Mouse (Mus musculus) skeletal muscle tissue, adult 2 months (tissue): ENCODE results near the gene Aloxe3.

Source experiments
- DNase-seq: peaks from one replicate; pipeline ENCODE4 v3.0.0-alpha.2; 2012; ENCODE audit warnings: low read depth, low spot score

Gene Aloxe3

DNA sequence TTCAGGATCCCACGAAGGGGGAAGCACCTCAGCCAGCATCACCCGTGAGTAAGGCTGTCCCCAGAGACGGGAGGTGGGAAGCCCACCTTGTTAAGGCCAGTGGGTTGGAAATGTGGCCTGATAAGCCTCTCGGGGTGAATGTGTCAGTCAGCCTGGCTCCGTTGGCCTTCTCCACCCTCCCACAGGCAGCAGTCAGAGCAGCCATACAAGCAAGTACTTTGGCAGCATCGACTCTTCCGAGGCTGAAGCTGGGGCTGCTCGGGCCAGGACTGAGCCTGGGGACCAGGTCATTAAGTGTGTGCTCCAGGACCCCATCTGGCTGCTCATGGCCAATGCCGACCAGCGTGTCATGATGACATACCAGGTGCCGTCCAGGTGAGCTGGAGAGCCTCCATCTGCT, 18.0 kb upstream of the Aloxe3 start:
- DNase-seq, result no peak

DNA sequence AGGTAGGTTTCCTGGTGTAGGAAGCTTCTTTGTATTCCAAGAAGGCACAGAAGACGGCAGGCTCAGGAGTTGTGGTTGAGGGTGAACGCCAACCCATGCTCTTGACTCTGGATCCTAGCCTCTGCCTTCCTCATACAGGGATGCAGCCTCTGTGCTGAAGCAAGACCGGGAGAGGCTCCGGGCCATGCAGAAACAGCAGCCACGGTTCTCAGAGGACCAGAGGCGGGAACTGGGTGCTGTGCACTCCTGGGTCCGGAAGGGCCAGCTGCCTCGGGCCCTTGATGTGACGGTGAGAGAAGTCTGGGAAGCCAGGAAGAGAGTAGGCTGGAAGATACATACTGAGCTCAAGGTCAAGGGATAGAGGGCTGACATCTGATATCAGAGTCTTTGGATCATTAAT, 17.5 kb upstream of the Aloxe3 start:
- DNase-seq, result no peak

DNA sequence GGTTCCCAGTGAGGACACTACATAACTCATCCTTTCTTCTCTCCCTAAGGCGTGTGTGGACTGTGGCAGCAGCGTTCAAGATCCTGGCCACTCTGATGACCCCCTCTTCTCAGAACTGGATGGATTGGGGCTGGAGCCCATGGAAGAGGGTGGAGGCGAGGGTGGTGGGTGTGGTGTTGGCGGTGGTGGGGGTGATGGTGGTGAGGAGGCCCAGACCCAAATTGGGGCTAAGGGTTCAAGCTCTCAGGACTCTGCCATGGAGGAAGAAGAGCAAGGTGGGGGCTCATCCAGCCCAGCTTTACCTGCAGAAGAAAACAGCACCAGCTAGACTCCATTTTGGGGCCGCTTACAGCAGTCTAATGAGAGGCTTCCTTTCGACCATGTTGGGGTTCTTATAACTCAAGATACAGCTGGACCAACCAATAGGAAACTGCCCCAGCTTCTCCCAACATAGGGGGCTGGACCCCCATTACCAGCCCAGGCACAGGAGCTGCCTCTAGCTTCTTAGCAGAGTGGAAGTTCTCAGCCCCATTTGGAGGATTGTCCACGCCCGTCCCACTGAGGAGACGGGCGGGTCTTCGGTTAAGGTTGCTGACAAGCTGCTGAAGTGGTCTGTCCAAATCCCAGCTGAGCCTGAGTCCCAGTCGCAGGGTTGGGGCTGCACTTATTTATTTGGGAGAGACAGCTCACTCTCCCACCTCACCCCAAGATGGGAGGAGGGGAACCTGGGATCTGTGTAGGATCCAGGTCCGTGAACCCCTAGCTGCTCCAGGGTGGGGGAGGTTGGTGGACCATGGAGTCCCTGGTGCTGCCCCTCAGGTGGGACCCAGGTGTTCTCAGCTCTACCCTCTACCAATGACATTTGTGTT, 16.4 kb upstream of the Aloxe3 start:
- DNase-seq, result no peak

DNA sequence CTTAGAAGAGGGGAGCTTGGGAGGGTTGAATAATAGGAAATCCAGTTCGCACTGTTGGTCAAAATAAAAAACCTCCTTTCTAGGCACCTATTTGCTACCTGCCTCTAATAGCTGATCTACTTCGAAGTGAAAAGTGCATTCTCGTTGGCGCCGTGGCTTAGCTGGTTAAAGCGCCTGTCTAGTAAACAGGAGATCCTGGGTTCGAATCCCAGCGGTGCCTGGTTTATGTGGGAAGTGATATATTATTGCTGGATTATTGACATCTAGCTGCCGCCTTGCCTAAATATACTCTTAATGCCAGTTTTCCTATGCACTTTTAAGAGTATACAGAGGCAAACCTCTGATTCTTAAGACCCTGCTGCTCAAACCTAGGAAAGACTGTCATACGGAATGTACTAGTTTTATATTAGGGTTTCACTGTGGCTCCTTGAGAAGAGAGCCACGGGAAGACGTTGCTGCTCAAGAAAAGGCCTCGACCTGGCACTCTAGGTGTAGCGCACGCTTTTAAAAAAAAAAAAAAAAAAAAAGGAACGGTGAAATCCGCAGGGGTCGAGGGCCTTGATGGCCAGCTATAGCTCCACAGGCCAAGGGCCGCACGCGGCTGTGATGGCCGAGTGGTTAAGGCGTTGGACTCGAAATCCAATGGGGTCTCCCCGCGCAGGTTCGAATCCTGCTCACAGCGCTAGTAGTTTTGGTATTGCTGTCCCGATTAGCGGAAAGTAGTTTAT, 15.2 kb upstream of the Aloxe3 start:
- DNase-seq, result peak; percentile 88

DNA sequence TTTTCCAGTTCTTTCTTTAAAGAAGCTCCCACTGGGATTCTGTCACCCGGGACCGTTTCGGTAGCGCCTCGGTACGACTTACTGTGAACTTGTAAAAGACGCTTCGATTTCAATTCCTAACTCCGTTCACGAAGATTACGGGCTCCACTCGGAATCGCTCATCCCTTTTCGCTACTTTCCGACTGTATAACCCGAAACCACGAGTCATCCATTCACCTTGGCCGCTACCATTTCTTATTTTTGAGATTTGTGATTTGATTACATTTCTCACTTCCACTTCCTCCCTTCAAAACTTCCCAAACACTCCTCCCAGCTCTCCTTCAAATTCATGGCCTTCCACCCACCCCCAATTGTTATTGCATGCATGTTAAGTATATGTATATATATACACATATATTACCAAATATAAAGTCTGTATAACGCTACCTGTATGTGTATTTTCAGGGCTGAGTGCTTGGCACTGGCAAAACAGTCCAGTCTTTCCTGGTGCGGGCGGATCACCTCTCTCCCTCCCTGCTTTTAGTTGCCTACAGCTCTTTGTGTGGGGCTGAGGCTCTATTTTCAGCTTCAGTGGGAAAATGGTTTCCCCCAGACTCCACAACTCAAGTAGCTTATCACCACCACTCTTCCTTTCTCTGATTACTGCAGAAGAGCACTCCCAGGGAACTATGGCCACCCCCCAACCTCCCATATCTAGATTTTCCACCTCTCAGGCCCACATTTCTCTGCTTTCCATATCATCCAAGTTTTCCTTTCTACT, 14.5 kb upstream of the Aloxe3 start:
- DNase-seq, result no peak

DNA sequence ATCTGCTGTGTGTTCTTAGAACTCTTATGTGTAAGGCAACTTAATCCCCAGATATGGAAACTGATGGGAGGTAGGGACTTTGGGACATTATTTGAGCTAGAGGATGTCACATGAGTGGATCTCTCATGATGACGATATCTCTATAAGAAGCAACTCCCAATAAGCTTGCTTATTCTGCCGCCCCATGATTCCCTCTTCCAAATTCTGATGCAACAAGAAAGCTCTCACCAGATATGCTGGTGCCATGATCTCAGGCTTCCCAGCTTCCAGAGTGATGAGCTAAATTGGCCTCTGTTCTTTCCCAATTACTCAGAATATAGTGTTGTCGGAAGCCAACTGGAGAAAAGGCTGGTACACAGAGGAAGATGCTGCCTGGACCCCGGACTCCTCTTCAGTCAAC, 13.8 kb upstream of the Aloxe3 start:
- no peak for DNase-seq

DNA sequence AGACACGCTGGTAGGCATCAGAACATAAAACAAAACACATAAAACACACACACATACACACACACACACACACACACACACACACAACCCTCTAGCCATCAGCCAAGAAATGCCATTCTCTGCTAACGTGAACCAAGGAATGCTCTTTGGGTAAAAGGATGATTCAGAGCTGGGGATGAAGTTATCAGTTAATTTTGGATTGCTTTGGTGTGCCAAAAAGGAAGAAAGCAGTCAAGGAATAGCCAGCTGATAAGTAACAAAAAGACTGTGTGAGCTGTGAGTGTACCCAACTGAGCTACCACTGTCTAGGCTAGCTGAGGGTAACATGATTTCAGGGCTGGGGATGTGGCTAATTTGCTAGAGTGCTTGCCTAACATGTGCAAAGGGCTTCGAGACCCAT, 11.7 kb upstream of the Aloxe3 start:
- DNase-seq, result no peak

DNA sequence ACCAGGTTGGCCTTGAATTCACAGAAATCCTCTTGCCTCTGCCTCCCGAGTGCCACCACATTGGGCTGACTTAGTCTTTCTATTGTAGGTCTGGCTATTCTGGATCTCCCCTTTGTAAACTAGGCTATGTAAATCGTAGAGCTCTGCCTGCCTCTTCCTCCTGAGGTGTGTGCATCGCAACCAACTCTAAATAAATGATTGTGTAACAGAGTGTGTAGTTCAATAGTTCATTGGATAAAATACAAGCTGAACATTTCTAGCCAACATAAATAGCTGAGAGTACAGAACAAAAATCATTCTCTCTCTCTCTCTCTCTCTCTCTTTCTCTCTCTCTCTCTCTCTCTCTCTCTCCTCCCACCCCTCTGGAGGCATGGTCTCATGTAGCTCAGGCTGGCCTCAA, 11.1 kb upstream of the Aloxe3 start:
- no peak for DNase-seq

DNA sequence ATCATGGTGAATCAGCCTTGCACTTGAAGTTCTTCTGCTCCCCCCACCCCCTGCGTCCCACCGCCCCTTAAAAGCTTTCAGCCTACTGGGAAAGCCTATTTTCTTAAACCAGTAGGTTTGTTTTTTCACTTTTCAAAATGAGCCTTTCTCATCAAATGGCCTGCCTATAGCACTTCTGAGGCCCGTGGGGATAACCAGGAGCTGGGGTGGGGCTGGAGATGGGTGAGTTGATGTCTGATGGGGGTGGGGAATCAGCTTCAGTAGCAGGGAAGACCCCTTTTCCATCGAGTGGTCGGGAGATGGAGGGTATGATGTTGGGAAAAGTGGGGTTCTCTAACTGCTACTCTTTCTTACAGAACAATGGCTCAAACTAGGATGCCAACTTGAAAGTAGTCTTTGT, 8.9 kb upstream of the Aloxe3 start:
- no peak for DNase-seq

DNA sequence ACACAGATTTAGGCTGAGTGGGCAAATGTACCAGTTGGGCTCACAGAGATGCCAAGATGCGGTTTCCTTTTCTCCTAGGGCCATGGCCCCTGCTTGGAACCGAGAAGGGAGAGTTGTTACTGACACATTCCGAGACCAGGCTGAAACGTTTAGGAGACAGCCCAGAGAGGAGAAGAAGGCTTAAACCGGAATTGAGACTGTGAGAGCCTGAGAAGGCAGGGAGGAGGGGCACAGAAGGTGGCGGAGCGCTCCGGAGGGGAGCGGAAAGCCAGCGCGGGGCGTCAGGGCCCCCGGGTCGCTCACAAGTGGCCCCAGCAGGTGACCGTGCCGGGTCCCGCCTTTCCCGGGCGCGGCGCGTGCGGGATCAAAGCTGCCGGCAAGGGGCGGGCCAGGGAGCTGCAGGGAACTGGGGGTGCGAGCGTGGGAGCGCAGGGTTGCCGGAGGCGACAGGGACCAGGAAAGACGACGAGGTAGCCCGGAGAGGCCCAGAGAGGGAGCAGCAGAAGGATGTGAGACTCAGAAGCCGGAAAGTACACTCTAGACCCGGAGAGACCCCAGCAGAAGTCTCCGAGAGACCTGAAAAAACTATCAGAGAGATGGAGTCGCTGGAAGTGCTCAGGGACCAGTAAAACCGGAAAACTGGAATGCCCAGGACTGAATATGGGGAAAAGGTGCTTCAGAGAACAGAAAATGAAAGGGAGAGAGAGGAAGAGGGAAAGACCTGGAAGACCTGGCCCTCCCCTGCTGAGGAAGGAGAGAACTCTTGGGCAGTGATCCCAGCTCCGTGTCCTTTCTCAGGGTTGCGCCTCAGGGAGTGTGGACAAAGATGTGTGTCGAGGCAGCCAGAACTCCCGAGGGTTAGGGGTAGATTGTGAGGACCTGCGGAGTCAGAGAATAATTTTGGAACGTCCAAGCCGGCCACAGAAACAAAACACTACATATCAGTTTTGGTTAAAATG, 7.7 kb upstream of the Aloxe3 start:
- DNase-seq, result no peak

DNA sequence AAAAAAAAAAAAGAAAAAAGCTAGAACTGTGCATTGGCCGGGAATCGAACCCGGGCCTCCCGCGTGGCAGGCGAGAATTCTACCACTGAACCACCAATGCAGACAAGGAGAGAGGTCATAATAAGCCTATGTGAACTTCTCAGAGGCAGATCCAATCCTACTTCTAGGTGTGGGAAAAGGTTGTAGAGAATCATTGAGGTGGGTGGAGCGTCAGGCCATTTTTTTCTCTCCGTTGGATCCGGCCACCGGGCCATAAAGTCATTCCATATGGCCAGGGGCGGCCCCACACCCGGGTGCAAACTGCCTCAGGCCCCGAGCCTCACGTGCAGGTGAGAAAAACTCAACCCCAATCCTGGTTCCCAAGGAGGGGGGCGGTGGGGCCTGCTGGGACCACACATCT, 6.9 kb upstream of the Aloxe3 start:
- peak; percentile 88 for DNase-seq

DNA sequence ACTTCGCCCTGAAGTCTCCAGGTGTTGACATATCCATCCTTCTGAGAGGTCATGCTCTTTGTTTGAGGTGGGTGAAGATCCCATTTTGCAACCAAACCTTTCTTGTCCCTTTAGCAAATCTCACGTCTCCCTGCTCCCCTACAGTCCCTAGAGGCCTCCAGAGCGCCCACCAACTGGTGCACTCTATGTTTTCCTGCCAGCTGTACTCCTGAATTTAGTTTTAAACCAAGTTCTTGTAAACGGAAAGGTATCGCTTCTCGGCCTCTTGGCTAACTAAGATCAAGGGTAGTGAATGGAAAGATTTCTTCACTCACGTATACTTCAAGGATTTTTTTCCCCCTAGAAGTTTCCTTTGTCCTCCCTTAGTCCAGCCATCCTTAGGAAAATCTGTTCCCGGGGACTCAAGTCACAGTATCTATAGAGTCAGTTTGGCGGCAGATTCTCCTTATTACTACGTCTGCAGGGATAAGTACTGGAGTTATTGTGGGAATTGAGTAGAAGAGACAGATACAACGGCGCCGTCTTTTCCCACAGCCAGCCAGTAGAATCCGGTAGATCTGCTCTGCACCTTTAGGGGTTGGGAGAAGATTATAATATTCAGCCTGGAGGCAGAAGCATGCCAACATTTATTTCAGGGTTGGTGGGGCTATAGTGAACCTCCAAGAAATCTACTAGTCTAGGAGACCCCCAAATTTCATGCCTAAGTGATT, 6.1 kb upstream of the Aloxe3 start:
- no peak for DNase-seq

DNA sequence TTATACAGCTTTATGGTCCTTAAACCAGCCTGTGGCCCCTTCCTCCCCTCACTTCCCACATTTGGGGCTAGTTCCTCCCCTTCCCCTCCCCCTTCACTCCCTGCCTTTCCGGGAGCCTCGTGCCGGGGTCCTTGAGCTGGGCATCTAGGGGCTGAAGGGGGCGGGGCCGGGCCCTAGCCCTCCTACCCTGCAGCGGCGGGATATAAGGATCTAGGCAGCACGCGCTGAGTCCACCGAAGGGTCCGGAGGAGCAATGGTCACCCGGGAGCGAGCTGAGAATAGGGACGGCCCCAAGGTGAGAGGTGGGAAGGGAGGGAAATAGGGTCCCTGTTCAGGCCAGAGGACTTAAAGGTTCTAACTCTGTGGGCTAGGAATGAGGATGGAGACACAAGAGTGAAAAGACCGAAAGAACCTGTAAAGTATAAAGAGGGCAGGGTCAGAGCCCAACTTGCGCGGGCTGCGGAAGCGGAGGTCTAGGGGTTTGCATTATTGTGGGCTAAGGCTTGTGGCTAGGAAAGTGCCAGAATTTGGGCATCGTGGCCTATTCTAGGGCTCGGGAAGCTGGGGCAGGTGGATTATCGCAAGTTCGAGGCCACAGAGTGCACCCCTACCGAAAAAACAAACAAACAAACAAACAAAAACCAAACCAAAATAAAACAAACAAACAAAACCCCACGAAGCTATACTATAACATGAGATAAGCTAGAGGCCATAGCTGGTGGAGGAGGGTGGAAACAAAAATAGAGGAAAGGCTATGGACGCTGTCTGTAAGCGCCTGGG, 5.3 kb upstream of the Aloxe3 start, which contains the start of gene Hes7:
Hes7 (plus strand) TSS at position 184 of the 780 bp plus-strand sequence.
- DNase-seq, result no peak

DNA sequence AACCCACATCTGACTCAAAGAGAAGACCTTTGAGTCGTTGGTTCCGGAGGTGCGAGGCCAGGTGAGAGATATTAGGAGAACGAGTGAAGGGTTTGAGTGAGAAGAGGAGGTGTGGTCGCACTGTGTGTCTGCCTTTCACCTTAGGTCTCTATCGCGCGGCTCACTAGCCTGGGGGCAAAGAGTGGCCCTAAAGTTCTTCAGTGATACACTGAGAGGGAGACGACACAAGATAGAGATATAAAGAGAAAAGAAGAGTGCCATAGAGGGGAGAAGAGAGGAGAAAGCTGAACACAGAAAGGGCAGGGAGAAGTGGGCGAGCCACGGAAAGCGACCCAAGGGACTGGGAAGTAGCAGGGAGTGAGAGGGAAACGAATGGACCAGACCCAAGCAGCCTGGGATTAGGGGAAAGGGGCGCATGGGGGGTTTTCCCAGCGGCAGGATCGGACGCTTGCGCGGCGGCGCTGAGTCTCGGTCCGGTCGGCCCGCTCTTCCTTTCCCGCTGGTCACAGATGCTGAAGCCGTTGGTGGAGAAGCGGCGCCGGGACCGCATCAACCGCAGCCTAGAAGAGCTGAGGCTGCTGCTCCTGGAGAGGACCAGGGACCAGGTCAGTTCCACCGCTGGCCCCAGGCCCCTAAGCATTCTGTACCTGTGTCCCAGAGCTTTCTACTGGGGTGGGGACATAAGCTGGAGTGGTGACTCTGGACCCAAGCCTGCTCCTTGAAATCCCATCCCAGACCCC, 4.5 kb upstream of the Aloxe3 start:
- no peak for DNase-seq

DNA sequence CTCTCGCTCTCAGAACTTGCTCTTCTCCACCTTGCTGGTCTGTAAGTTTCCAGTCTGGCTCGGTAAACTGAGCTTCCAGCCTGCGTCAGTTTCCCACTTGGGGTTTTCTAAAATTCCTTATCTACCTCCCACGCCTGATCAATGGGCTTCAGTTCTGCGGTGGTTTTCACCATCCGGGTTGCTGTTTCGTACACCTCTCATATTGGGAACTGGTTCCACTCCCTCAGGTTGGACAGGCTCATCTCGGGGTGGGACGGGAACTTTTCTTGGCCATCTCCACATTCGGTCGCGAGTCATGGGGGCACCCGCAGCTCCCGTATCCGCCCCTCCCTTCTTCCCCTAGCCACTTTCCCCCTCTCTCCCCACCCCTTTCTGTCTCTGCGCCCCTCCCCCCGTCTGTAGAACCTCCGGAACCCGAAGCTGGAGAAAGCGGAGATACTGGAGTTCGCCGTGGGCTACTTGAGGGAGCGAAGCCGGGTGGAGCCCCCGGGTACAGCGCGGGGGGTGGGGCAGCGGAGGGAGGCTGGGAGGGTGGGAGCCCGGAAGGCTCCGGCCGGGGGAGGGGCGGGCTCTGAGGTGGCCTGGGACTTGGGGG, 3.9 kb upstream of the Aloxe3 start:
- no peak for DNase-seq

DNA sequence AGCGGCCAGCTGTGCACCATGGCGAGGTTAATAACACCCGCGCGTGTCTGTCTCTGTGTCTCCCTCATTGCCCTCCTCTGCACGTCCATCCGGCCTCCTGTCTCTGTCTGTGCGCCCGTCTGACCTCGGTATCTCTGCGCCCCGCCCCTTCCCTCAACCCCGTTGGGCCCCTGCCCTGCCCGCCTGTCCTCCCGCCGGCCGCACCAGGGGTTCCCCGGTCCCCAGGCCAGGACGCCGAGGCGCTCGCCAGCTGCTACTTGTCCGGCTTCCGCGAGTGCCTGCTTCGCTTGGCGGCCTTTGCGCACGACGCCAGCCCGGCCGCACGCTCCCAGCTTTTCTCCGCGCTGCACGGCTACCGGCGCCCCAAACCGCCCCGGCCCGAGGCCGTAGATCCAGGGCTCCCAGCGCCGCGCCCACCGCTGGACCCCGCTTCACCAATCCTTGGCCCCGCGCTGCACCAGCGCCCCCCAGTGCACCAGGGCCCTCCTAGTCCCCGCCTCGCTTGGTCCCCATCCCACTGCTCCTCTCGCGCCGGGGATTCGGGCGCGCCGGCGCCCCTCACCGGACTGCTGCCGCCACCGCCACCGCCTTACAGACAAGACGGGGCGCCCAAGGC, 3.3 kb upstream of the Aloxe3 start, which contains the start of gene 9130213A22Rik:
9130213A22Rik (minus strand) TSS at position 254 of the 616 bp plus-strand sequence.
- peak; percentile 82 for DNase-seq

DNA sequence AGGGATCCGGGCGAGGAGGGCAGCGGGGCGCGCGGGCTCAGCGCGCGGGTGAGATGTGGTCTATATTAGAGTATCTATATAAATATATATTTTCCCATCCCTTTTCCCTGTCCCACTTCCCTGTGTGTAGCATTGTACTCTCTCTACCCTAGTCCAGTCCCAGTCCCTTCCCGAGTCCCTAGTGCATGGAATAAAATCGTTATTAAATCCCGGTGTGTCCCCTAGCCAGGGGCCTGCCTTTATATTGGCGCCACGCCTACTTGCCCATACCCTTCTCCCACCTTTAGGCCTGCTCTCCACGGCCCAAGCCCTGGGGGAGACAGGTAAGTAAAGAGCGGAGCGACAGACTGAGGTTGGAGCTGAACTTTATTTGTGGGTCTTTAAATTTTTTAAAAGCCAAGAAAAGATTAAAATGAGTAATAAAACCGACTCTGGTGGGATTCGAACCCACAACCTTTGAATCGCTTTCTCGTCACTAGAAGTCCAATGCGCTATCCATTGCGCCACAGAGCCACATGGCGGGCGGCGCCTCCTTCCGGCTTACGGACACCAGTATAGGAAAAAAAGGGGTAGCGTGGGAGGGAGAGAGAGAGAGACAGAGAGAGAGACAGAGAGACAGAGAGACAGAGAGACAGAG, 2.5 kb upstream of the Aloxe3 start:
- peak; percentile 88 for DNase-seq
